Mouse (Mus musculus) gastrocnemius, postnatal 14 days (tissue): ENCODE data around the gene Larp1b. TPM values are rescaled to one million over a fixed set of nuclear protein-coding genes. Genes with fewer than 3 reads are reported as not detected.

ENCODE experiments used
- DNase-seq: peaks from one replicate; pipeline ENCODE4 v3.0.0; 2021; ENCODE audit warnings: mixed read lengths
- intact Hi-C: fragments of 180-260 bp; cut with DNase I; formaldehyde crosslinking; loops from one replicate; pipeline ENCODE4 v1.15.1; 2025; ENCODE audit warnings: low total_unique reads
- total RNA-seq, 2 experiments: library from RNA; stranded (reverse); gene quantifications; 2 replicates each; pipeline ENCODE4 v1.2.3; 2021

Gene Larp1b
- total RNA-seq, 2 experiments from 2014 or later = 65.8 to 66.1 TPM

DNA sequence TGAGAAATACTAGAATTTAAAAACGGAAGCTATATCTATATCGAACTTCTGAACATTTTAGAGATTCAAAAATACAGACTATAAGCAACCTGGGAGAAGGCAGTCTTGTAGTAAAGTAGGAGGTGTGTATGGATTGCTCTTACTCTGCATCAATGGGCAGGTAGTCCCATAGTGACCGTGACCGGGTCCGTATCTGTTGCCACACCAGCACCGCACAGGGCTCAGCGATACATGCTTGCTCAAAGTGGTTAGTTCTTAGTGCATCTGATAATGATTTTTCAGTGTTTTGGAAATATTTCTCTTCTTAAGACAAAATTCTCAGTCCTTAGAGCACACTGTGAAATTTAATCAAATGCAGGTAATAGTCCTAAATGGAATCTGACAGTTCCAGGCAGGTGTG, 62.8 kb downstream of the Larp1b start:
- DNase-seq = no peak
- intact Hi-C loops = no loop called here

DNA sequence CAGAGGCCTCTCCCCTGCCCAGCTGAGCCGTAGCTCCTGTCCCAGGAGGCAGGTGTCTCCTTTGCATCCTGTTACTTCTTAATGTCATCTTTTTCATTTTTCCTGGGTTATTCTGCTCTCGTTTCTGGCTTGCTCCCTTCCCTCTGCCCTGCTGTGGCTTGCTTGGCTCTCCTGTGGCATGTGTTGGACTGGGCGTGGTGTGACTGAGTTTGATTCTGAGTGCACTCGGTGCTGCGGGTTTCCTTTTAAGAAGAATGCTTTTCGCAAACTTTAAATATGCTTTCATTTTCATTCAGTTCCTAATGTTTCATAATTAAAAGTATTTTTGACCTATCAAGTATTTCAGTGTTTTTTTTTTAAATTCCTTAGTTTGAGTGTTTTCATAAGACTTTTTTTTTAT, 65.3 kb downstream of the Larp1b start:
- intact Hi-C loops = no loop called here
- no peak for DNase-seq

DNA sequence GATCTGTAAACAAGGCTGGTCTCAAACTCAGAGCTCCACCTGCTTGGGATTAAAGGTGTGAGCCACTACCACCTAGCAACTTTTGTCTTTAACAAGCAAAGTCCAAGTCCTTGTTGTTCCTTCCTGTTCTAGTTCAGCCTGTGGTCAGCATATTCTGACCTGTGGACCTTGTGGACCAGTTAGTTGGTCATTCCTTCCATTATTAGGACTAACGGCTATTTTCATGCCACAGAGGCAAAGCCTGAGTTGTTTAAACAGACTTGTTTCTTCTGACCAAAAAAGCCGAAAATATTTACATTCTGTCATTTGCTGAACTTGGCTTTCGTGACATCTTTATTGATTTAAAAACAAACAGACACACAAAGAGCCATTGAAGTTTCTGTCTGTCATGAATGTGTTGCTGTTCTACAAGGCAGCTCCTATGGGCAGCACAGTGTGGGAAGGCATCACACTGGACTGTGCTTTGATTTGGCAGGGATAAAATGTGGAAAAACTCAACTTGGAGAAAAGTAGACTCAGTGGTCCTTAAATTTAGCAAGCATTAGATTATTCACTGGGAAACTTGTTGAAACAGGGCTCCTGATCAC, 68.5 kb downstream of the Larp1b start:
- no peak for DNase-seq
- intact Hi-C loops = no loop called here

DNA sequence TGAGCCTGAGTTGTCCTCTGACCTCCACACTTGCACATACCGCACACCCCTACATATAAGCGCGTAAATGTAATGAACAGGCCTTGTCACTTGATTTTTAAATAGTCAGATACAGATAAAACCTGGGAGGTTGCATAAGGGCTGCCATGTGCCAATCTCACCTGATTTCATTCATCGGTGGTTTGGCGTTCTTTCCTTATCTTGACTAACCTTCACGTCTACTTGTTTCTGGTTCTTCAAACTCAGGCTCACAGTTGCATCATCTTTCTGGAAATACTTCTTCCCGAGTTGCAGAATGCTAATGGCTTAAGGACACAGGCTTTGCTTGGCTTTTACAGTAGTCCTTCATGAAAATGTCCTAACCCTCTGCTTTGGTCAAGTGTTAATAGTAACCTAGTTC, 71.1 kb downstream of the Larp1b start:
- intact Hi-C loops = no loop called here
- no peak for DNase-seq

DNA sequence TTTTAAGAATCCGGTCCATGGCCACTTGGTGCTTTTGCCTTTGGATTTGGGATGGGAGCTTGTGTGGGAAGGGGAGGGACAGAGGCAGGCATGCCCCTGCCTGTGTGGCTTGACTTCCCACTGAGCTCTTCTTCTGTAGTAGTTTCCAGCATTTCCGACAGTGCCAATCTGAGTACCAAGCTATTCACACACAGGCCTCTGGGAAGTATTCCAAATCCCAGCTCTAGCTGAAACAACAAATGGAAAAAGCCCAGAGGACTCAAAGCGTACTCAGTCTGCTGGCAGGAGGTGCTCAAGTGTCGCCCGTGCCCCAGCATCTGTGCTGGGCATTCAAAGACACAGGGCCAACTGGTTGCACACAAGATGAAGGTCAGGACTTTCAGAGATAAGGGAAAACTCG, 72.4 kb downstream of the Larp1b start:
- intact Hi-C loops = no loop called here
- DNase-seq = no peak

DNA sequence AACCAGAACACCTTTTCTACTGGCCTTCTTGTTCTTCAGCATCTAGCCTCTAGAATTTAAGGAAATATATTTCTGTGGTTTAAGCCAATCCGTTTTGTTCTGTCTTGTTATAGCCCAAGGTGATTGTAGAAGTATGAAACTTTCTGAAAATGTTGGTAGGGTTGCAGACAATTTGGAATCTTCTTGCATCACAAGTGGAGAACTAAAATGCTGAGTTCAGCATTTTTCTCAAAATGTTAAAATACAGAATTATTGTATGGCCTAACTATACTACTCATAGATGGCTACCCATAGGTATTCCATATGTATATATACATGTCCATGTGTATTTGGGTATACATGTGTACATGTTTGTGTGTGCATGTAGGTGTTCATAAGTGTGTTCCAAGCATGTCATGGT, 81.1 kb downstream of the Larp1b start:
- intact Hi-C loops = no loop called here

DNA sequence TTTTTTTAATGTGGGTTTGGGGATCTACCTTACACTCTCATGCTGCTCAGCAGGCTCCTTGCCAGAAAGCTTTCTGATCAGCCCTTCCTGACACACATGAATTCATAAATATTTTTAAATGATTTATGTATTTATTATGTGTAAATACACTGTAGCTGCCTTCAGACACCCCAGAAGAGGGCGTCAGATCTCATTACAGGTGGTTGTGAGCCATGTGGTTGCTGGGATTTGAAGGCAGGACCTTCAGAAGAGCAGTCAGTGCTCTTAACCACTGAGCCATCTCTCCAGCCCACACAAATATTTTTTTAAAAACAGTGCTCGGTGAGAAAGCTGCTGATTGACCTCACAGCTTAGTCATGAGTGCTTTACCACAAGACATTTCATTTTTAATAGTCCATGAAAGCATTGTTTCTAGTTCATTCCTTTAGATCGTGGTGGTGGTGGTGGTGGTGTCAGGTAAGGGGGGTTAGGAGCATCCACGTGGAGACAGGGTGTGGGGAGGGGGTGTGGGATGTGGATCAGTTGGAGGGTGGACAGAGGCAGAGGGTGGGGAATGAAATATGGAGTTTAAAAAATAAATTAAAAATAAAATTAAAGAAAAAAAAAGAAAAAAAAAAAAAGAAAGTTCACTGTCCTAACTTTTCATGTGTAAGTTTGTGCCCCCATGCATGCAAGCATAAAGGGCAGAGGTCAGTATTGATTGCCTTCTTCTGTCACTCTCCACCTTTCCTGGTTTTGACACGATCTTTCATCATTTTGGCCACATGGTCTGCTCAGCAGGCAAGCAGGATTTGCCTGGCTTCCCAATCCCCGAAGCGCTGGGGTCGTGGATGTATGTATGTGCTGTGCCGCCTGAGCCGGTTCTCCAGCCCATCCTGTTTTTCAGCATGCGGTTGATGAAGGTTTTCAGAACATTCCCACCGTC, 81.9 kb downstream of the Larp1b start:
- DNase-seq = no peak
- intact Hi-C loops = no loop called here

More for the DNA sequence above, 81.1 kb downstream of the Larp1b start:
- no peak for DNase-seq

DNA sequence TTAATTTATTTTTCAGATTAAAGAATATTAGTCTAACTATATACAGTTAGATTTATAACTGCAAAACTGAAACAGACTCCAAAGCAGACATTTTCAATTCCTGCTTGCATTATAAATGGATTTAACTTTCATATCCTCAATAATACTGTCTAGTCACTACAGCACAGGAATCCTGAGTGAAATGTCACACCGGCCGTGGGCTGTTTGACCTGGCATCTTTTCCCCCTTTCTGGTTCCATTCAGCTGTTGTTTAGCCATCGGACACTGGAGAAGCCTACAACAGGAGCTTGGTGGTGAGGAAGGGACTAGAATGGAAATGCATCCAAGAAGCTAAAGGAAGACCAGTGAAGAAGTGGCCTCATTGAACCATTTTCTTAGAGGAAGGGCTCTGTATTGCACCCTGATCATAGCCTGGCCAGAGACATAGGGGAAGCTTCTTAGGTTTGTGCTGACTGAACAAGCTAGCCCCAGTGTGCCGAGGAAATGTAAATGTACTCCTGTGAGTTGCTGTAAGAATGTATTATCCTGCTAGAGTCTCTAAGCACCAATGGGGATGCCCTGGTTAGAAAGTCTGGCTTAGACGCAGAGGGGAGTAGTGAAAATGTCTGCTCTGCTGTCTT, 88.8 kb downstream of the Larp1b start:
- no peak for DNase-seq
- intact Hi-C loops = no loop called here

DNA sequence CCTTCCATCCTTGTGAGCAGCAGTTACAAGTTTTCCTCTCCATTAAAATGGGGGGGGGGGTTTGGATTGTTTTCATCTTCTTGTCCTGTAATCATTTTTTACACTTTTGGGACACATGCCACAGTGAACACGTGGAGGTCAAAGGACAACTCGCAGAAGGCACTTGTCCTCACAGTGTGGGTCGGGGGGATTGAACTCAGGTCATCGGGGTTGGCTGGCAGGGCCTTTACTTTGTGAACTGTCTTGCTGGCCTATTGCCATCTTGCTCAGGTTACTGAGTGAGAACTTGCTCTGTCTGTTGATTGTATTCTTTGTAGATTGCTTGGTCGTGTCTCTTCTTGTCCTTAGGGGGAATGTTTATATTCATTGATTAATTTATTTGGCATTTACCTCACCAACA, 91.6 kb downstream of the Larp1b start:
- DNase-seq = no peak
- intact Hi-C loops = no loop called here

DNA sequence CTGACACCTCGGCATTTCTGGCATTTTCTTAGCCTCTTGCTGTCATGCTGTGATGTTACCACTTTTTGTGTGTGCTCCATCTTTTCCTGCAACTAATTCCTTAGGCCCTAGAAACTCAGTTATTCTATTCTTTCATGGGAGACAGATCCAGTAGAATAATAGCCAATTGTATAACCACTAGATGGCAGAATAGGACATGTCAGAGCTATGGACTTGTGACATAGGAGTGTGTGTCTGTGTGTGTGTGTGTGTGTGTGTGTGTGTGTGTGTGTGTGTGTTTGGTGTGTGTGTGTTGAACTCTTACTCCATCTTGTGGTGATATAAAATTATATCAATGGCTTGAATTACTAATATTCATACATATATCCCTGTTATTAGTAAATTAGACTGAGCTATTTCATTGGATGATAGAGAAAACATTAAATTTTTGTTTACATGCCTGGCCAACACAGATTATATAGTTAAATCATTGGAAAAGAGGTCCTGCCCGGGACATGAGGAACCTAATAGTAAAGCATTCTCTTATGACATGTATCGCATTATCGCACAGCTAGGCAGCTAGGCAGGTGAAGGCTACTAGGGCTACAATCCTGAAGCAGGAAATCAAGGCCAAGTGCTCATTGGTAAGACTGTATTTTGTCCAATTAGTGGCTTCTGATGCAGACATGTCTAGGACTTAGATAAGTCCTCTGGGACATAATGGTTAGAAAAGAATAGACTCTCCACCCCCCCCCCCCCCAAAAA, 92.7 kb downstream of the Larp1b start:
- no peak for DNase-seq
- intact Hi-C loops = no loop called here

DNA sequence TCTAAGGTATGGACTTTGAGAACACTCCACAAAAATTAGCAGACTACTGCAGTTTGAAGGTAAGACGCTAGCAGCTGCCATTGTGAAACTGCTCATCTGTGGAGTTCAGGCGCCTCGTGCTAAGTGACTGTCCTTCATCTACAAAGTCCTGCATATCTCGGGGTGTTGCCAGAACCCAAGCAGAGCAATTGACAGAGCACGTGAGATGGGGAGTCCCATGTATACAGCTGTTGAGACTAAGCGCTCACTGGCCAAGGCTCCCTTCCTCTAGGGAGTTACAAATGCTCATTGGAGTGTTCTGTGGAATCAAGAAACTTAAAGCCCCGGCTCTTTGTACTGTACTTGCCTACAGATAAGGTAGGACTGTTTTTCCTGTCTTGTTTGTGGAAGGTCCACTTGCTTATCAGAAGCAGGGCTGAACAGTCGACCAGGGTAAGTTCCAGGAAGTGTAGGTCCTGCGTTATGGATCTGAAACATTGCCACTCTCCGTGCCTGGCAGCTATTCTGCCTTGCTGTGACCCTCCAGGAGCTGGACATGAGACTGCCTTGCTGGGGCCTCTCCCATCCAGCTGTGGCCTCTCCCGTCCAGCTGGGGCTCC, 94.2 kb downstream of the Larp1b start:
- intact Hi-C loops = no loop called here
- DNase-seq = no peak

DNA sequence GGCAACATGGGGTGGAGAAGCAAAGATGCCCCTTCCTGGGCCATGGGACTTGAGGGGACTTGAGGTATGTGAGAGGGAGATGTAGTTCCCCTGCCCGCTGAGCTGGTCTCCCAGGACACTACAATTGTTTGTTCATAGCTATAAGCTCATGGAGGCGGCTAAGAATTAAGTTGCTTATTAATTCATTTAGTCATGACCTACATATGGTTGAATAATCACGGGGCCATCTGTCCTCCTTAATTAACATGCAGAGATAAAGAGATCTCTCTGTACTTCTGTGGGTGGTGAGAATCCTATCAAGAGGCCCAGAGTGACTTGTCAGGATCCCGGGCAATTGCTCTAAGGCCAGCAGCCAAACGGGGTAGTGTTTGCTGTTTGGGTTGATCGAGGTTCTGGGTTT, 98.2 kb downstream of the Larp1b start:
- intact Hi-C loops = no loop called here
- DNase-seq = no peak

DNA sequence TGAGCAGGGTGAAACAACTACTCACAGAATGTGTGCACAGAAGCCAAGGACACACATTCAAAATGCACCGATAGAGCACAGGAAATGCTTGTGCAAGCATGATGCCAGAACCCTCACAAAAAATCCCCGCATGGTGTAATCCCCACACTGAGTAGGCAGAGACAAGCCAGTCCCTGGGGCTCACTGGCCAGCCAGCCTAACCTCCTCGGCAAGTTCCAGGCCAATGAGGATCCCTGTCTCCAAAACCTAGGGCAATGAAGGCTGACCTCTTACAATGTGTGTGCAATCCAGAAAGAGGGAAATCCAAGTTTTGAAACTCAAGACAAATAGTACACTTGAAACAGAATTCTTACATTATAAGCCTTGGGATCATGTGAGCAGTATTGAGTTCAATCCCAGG, 103.7 kb downstream of the Larp1b start:
- intact Hi-C loops = no loop called here
- no peak for DNase-seq

DNA sequence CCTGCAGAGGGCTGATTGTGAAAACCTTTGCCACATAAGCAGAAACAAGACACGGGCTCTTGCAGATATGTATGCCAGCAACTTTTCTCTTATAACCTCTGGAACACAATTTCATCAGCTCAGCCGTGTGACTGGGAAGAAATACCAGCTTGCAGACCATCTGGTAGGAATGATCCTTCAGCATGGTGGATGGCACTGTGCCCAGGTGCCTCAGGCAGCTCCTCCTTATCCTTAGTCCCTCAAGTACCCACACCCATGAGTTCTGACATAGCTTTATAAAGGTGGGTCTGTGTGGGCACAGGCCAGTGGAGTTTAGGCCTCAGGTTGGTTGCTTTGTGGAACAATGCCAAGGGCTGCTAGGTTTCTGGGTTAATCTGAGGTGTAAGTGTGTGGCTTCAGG, 108.8 kb downstream of the Larp1b start:
- DNase-seq = no peak

DNA sequence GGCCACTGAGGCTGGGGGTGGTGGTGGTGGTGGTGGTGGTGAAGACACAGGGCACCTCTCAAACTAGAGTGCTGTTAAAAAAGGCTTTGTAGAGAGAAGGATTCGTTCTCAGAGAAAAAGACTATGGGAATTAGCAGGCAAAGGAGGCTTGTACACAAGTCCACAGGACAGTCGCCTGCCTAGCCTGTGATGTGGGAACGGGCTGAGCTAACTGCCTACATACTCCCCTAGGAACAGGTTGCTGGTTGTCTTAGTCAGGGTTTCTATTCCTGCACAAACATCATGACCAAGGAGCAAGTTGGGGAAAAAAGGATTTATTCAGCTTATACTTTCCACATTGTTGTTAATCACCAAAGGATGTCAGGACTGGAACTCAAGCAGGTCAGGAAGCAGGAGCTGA, 109.6 kb downstream of the Larp1b start:
- intact Hi-C loops = no loop called here
- DNase-seq = no peak

More for the DNA sequence above, 108.8 kb downstream of the Larp1b start:
- intact Hi-C loops = no loop called here

DNA sequence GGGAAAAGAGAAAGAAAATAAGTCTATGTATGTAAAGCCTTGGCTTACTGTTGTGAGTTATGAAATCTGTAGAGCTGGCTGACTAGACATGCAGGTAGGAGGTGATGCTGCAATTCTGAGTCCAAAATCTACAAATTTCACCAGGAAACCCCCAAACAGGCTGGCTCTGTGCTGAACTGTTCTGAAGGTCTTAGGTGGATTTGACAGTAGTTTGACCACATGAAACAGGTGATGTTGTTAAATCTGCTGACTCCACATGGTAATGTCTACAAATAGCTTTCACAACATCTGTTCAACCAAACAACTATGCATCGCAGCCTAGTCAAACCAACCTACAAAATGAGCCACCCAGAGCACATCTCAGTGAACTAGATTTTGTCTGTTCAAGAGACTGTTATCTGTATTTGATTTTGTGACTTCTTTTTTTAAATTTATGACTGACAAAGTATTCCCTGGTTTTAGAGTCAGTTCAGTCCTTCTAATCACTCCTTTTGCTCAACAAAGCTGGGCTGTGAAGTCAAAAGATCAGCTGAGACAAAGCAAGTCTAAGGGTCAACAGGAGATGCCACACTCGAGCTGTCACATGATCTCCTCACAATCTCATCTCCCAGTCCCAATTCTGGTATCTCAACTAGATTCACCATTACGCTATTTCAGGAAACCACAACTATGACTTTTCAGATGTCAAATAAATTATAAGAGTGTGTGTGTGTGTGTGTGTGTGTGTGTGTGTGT, 112.4 kb downstream of the Larp1b start:
- no peak for DNase-seq
- intact Hi-C loops = no loop called here

DNA sequence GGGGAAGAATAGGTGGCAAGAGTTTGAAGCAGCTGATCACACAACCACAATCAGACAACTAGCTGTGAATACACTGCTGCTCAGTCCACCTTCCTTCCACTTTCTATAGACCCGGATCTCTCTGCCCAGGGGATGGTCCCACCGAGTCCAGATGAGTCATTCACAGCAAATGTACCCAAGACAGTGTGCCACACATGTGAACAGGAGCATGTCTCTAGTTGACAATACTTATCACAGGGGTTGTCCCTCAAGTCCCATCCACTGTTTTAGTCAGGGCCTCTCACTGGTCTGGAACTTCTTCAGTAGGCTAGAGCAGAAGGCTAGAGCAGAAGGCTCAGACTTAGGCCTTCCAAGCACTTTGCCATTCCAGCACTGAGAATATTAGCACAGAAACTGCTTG, 113.1 kb downstream of the Larp1b start:
- intact Hi-C loops = no loop called here

DNA sequence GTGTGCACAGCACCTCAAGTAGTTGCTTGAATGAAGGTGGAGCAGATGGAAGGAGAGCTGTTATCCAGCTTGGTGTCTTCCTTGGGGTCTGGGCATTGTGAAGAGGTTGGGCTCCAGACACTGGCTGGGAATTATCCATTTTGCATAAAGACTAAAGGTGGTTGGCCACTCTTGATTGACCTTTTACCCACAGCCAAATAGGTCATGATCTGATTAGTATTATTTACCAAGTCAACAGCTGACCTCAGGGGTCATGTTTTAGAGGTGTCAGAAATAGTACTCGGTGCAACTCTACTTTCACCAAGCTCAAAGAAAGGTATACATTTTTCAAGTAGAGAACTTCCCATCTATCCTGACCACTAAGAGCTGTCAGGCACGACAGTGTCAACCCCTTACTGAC, 115.7 kb downstream of the Larp1b start:
- no peak for DNase-seq
- intact Hi-C loops = no loop called here

More for the DNA sequence above, 113.1 kb downstream of the Larp1b start:
- DNase-seq = no peak

DNA sequence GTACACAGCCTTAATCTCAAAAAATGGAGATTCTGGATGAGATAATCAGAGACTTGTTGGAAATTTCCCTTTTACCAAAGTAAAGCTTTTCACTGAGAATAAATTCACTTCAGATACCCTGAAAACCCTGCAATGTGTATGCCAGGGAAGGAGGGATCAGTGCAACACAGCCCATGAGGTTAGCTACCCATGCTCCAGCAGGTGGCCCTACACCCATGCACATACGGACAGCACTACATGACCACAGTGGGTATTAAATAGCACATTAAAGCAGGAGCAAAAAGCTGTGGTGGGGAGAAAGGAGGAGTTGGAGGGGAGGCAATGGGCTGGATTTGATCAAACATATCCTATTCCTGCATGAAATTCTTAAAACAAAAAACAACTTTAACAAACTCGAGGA, 120.9 kb downstream of the Larp1b start:
- DNase-seq = no peak
- intact Hi-C loops = no loop called here
